Comparison of ENCODE assay signal across 33 mouse cellular contexts in the genomic region with DNA sequence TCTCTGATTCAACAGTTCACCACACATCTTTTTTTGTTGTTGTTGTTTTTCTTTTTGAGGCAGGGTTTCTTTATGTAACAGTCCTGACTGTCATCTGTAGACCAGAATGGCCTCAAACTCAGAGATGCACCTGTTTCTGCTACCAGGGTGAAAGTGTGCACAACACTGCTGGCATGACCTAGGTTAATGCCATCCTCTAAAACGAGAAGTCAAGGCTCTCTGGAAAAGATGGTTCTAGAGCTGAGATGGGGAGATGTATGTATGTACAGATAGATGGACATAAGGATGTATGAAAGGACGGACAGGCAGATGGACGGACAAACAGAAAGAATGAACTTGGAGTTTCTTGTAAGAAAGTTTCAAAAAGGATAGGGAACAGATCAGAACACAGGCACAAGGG.
"Had no signal": no experiment of that assay in that cellular context is flagged by ENCODE, and none has a peak within 500 bp of the region (broad histone marks: within the 10 kb centered on the region; RNA-seq: fewer than 3 reads in every experiment).

No protein-coding gene starts in this region.

- H3K9ac ChIP-seq: limb, embryonic 12.5 days; limb, embryonic 13.5 days; limb, embryonic 15.5 days; liver, embryonic 12.5 days; liver, embryonic 13.5 days; liver, embryonic 14.5 days; liver, embryonic 15.5 days; liver, postnatal 0 days; lung, embryonic 14.5 days; lung, embryonic 15.5 days; midbrain, embryonic 12.5 days; midbrain, embryonic 13.5 days; midbrain, embryonic 15.5 days; neural tube, embryonic 12.5 days; neural tube, embryonic 13.5 days had no signal

- DNase-seq: left cerebral cortex, postnatal 4 days; liver; liver, embryonic 13.5 days; liver, postnatal 0 days; lung, adult 18-20 months; lung, adult 2 months; lung, embryonic 14.5 days; lung, postnatal 10 days; lung, postnatal 14 days; lung, postnatal 36 days; lung, postnatal 4 days; midbrain, embryonic 14.5 days had no signal

- ATAC-seq: liver, embryonic 12.5 days; liver, postnatal 0 days; lung, postnatal 0 days; midbrain, embryonic 13.5 days; midbrain, embryonic 15.5 days; midbrain, embryonic 16.5 days had no signal

- H3K27ac ChIP-seq: limb, embryonic 10.5 days; limb, embryonic 12.5 days; limb, embryonic 13.5 days; limb, embryonic 15.5 days; liver, embryonic 12.5 days; liver, embryonic 13.5 days; liver, embryonic 14.5 days; liver, embryonic 15.5 days; lung, embryonic 15.5 days; macrophage; midbrain, embryonic 10.5 days; midbrain, embryonic 12.5 days; midbrain, embryonic 13.5 days; midbrain, embryonic 15.5 days; neural tube, embryonic 12.5 days; neural tube, embryonic 13.5 days had no signal

- H3K4me1 ChIP-seq: limb, embryonic 10.5 days; limb, embryonic 13.5 days; limb, embryonic 15.5 days; liver, embryonic 15.5 days; midbrain, embryonic 12.5 days; midbrain, embryonic 15.5 days; neural tube, embryonic 12.5 days had no signal

- H3K4me3 ChIP-seq: limb, embryonic 10.5 days; limb, embryonic 12.5 days; limb, embryonic 13.5 days; limb, embryonic 15.5 days; liver, embryonic 12.5 days; liver, embryonic 13.5 days; liver, embryonic 15.5 days; lung, embryonic 15.5 days; megakaryocyte, embryonic 14.5 days; midbrain, embryonic 10.5 days; midbrain, embryonic 12.5 days; midbrain, embryonic 13.5 days; midbrain, embryonic 15.5 days; myocyte; neural tube, embryonic 12.5 days; neural tube, embryonic 13.5 days had no signal

- H3K27me3 ChIP-seq: limb, embryonic 12.5 days; limb, embryonic 13.5 days; limb, embryonic 15.5 days; liver, embryonic 12.5 days; liver, embryonic 13.5 days; liver, embryonic 15.5 days; lung, embryonic 15.5 days; megakaryocyte, embryonic 14.5 days; midbrain, embryonic 12.5 days; midbrain, embryonic 13.5 days; midbrain, embryonic 15.5 days; neural tube, embryonic 12.5 days; neural tube, embryonic 13.5 days had no signal

- H3K36me3 ChIP-seq: liver, embryonic 12.5 days; liver, embryonic 13.5 days; liver, embryonic 15.5 days; lung, embryonic 15.5 days; midbrain, embryonic 15.5 days; neural tube, embryonic 12.5 days had no signal

- H3K4me2 ChIP-seq: limb, embryonic 12.5 days; limb, embryonic 13.5 days; limb, embryonic 15.5 days; liver, embryonic 11.5 days; liver, embryonic 12.5 days; liver, embryonic 13.5 days; liver, embryonic 15.5 days; lung, embryonic 14.5 days; lung, embryonic 15.5 days; midbrain, embryonic 11.5 days; midbrain, embryonic 12.5 days; midbrain, embryonic 13.5 days; midbrain, embryonic 15.5 days; neural tube, embryonic 12.5 days; neural tube, embryonic 13.5 days had no signal

- H3K9me3 ChIP-seq: limb, embryonic 15.5 days; liver, embryonic 12.5 days; liver, embryonic 13.5 days; liver, embryonic 15.5 days; lung, embryonic 15.5 days; megakaryocyte, embryonic 14.5 days; midbrain, embryonic 15.5 days had no signal
